Mouse (Mus musculus): Measurements from ENCODE around the gene Ap4e1. TPM values are rescaled to one million over a fixed set of nuclear protein-coding genes. Genes with fewer than 3 reads are reported as not detected.

Gene Ap4e1
- 3.9 and 4.4 TPM in 2 replicates for polyA plus RNA-seq (2015; fragmentation: Nextera tagmentation; extraction: Ambion mirVana)

GRCm38 (mm10) chr2:127008469-127008998 lies at the start of gene Ap4e1:
TSS of gene Ap4e1 (plus strand) at chr2:127008717.
- Histone ChIP-seq H3K36me3 (replicated peaks) (peaks cover 14% of the 10 kb centered on the region), H3K27me3 (0 out of 2 replicates have a peak, but pooled peaks cover 4% of the 10 kb centered on the region), H3K4me3 (replicated peaks) (peak within 1 kb of the TSS; percentile 91), H3K9me3 (replicated peaks) (no peaks in the 10 kb centered on the region), H3K9ac (peak within 1 kb of the TSS; percentile 72), H3K4me2 (peak within 1 kb of the TSS; percentile 80), H3K27ac (replicated peaks) (peak within 1 kb of the TSS; percentile 78), H3K4me1 (replicated peaks) (peaks cover 25% of the 10 kb centered on the region)
- under 1% methylated on average over 40 of the region's 40 CpGs for WGBS (ENCODE audit: insufficient replicate concordance)
- ATAC-seq (ENCODE audit: insufficient read depth) = peak; percentile 85

- Histone ChIP-seq H3K36me3 (replicated peaks) (no peaks in the 10 kb centered on the region), H3K27ac (replicated peaks) (no peak overlapping the region), H3K9ac (no peak overlapping the region), H3K4me3 (replicated peaks) (no peak overlapping the region), H3K4me1 (replicated peaks) (no peaks in the 10 kb centered on the region), H3K27me3 (no peaks in the 10 kb centered on the region), H3K9me3 (replicated peaks) (no peaks in the 10 kb centered on the region), H3K4me2 (no peak overlapping the region)
- no peak for ATAC-seq (ENCODE audit: insufficient read depth)
- 50% methylated on average over 2 of the region's 2 CpGs for WGBS (ENCODE audit: insufficient replicate concordance)
These were observed 46.8 kb upstream of the Ap4e1 start for GRCm38 (mm10) chr2:126961696-126962095.

- no peaks in the 10 kb centered on the region for H3K27me3 ChIP-seq
- WGBS (ENCODE audit: insufficient replicate concordance) = 60% methylated on average over 6 of the region's 6 CpGs
- no peak overlapping the region for H3K9ac ChIP-seq
- no peak for ATAC-seq (ENCODE audit: insufficient read depth)
- no peak overlapping the region for H3K4me3 ChIP-seq (replicated peaks)
- no peaks in the 10 kb centered on the region for H3K9me3 ChIP-seq (replicated peaks)
- no peaks in the 10 kb centered on the region for H3K36me3 ChIP-seq (replicated peaks)
- H3K27ac ChIP-seq (replicated peaks) = no peak overlapping the region
- no peak overlapping the region for H3K4me2 ChIP-seq
- H3K4me1 ChIP-seq (replicated peaks) = no peaks in the 10 kb centered on the region
These were observed 31.1 kb upstream of the Ap4e1 start for GRCm38 (mm10) chr2:126977428-126977827.

GRCm38 (mm10) chr2:126983221-126983620 lies 25.3 kb upstream of the Ap4e1 start:
- Histone ChIP-seq H3K4me3 (replicated peaks) (no peak overlapping the region), H3K36me3 (replicated peaks) (no peaks in the 10 kb centered on the region), H3K27ac (replicated peaks) (no peak overlapping the region), H3K9ac (no peak overlapping the region), H3K27me3 (no peaks in the 10 kb centered on the region), H3K9me3 (replicated peaks) (no peaks in the 10 kb centered on the region), H3K4me2 (no peak overlapping the region), H3K4me1 (replicated peaks) (no peaks in the 10 kb centered on the region)
- 41% methylated on average over 4 of the region's 4 CpGs for WGBS (ENCODE audit: insufficient replicate concordance)
- ATAC-seq (ENCODE audit: insufficient read depth) = no peak

- Histone ChIP-seq H3K4me1 (replicated peaks) (no peaks in the 10 kb centered on the region), H3K9me3 (replicated peaks) (no peaks in the 10 kb centered on the region), H3K36me3 (replicated peaks) (no peaks in the 10 kb centered on the region), H3K4me2 (no peak overlapping the region), H3K27ac (replicated peaks) (no peak overlapping the region), H3K27me3 (no peaks in the 10 kb centered on the region), H3K9ac (no peak overlapping the region), H3K4me3 (replicated peaks) (no peak overlapping the region)
- ATAC-seq (ENCODE audit: insufficient read depth) = no peak
- 54% methylated on average over 6 of the region's 6 CpGs for WGBS (ENCODE audit: insufficient replicate concordance)
These were observed 18.6 kb upstream of the Ap4e1 start for GRCm38 (mm10) chr2:126989919-126990318.

- WGBS (ENCODE audit: insufficient replicate concordance) = 62% methylated on average over 12 of the region's 12 CpGs
- no peaks in the 10 kb centered on the region for H3K36me3 ChIP-seq (replicated peaks)
These were observed 15.8 kb upstream of the Ap4e1 start for GRCm38 (mm10) chr2:126992742-126993141.

GRCm38 (mm10) chr2:126994384-126995166 lies 13.9 kb upstream of the Ap4e1 start:
- Histone ChIP-seq H3K9me3 (replicated peaks) (no peaks in the 10 kb centered on the region), H3K9ac (no peak overlapping the region), H3K27ac (replicated peaks) (no peak overlapping the region), H3K36me3 (replicated peaks) (no peaks in the 10 kb centered on the region), H3K27me3 (no peaks in the 10 kb centered on the region), H3K4me2 (no peak overlapping the region), H3K4me1 (replicated peaks) (no peaks in the 10 kb centered on the region), H3K4me3 (replicated peaks) (no peak overlapping the region)
- WGBS (ENCODE audit: insufficient replicate concordance) = 65% methylated on average over 6 of the region's 6 CpGs
- ATAC-seq (ENCODE audit: insufficient read depth) = no peak

More at GRCm38 (mm10) chr2:126992742-126993141, 15.8 kb upstream of the Ap4e1 start:
- ATAC-seq (ENCODE audit: insufficient read depth) = no peak
- Histone ChIP-seq H3K27ac (replicated peaks) (no peak overlapping the region), H3K9me3 (replicated peaks) (no peaks in the 10 kb centered on the region), H3K4me1 (replicated peaks) (no peaks in the 10 kb centered on the region), H3K4me3 (replicated peaks) (no peak overlapping the region), H3K27me3 (no peaks in the 10 kb centered on the region), H3K9ac (no peak overlapping the region), H3K4me2 (no peak overlapping the region)

GRCm38 (mm10) chr2:126996737-126997136 lies 11.8 kb upstream of the Ap4e1 start:
- ATAC-seq (ENCODE audit: insufficient read depth) = no peak
- H3K27ac ChIP-seq (replicated peaks) = no peak overlapping the region
- no peak overlapping the region for H3K4me2 ChIP-seq
- H3K27me3 ChIP-seq = no peaks in the 10 kb centered on the region
- H3K4me3 ChIP-seq (replicated peaks) = no peak overlapping the region
- no peaks in the 10 kb centered on the region for H3K4me1 ChIP-seq (replicated peaks)
- H3K9me3 ChIP-seq (replicated peaks) = no peaks in the 10 kb centered on the region
- no peaks in the 10 kb centered on the region for H3K36me3 ChIP-seq (replicated peaks)
- WGBS (ENCODE audit: insufficient replicate concordance) = 3% methylated on average over 5 of the region's 5 CpGs
- no peak overlapping the region for H3K9ac ChIP-seq

- Histone ChIP-seq H3K27me3 (no peaks in the 10 kb centered on the region), H3K4me1 (replicated peaks) (no peaks in the 10 kb centered on the region), H3K36me3 (replicated peaks) (no peaks in the 10 kb centered on the region), H3K4me2 (no peak overlapping the region), H3K9me3 (replicated peaks) (no peaks in the 10 kb centered on the region), H3K27ac (replicated peaks) (no peak overlapping the region), H3K9ac (no peak overlapping the region), H3K4me3 (replicated peaks) (no peak overlapping the region)
- WGBS (ENCODE audit: insufficient replicate concordance) = 57% methylated on average over 7 of the region's 7 CpGs
- ATAC-seq (ENCODE audit: insufficient read depth) = no peak
These were observed 10.3 kb upstream of the Ap4e1 start for GRCm38 (mm10) chr2:126998219-126998618.

GRCm38 (mm10) chr2:127000406-127001324 lies 7.9 kb upstream of the Ap4e1 start:
- 58% methylated on average over 8 of the region's 8 CpGs for WGBS (ENCODE audit: insufficient replicate concordance)
- Histone ChIP-seq H3K36me3 (replicated peaks) (no peaks in the 10 kb centered on the region), H3K4me3 (replicated peaks) (no peak overlapping the region), H3K9me3 (replicated peaks) (no peaks in the 10 kb centered on the region), H3K4me1 (replicated peaks) (no peaks in the 10 kb centered on the region), H3K27ac (replicated peaks) (no peak overlapping the region), H3K4me2 (no peak overlapping the region), H3K27me3 (0 out of 2 replicates have a peak, but pooled peaks cover 4% of the 10 kb centered on the region), H3K9ac (no peak overlapping the region)
- no peak for ATAC-seq (ENCODE audit: insufficient read depth)

GRCm38 (mm10) chr2:127004046-127004445 lies 4.5 kb upstream of the Ap4e1 start:
- 0 out of 2 replicates have a peak, but pooled peaks cover 4% of the 10 kb centered on the region for H3K27me3 ChIP-seq
- ATAC-seq (ENCODE audit: insufficient read depth) = no peak
- WGBS (ENCODE audit: insufficient replicate concordance) = 68% methylated on average over 7 of the region's 7 CpGs
- H3K9me3 ChIP-seq (replicated peaks) = no peaks in the 10 kb centered on the region
- H3K4me2 ChIP-seq = no peak overlapping the region
- H3K4me1 ChIP-seq (replicated peaks) = peaks cover 11% of the 10 kb centered on the region
- no peak overlapping the region for H3K9ac ChIP-seq
- no peak overlapping the region for H3K4me3 ChIP-seq (replicated peaks)
- no peak overlapping the region for H3K27ac ChIP-seq (replicated peaks)
- H3K36me3 ChIP-seq (replicated peaks) = no peaks in the 10 kb centered on the region

All from liver, embryonic 15.5 days (tissue).